Mouse (Mus musculus) forebrain, embryonic 14.5 days (tissue): Measurements from ENCODE around the gene Sec11a. TPM values are rescaled to one million over a fixed set of nuclear protein-coding genes. Genes with fewer than 3 reads are reported as not detected.
"Not testable (repeated sequence)": the region's sequence is repeated elsewhere in the genome, so short reads cannot be mapped to it uniquely, and the experiment has no call there.

Experiments used
- ATAC-seq: fragments of 200-750 bp; cut with Nextera tagmentation; 2 replicates; pipeline ENCODE4 v1.8.0; 2017; ENCODE audit warnings: mild to moderate bottlenecking, moderate library complexity
- DNase-seq: peaks from one replicate; pipeline ENCODE4 v3.0.0-alpha.2; 2015; ENCODE audit warnings: low spot score
- H3K27ac ChIP-seq: fragments of 300-500 bp; sonication (generic); 2 replicates; pipeline ENCODE4 v1.5.1; 2014; ENCODE audit warnings: low read depth, mild to moderate bottlenecking, control low read depth, low read length, moderate library complexity
- H3K27me3 ChIP-seq: fragments of 300-500 bp; sonication (generic); replicated peaks from 2 replicates; pipeline ENCODE4 v1.6.1; 2014; ENCODE audit warnings: low read length, control low read depth, mixed read lengths; ENCODE audit not compliant: control insufficient read depth, insufficient read depth
- H3K36me3 ChIP-seq: fragments of 300-500 bp; sonication (generic); 2 replicates; pipeline ENCODE4 v1.6.1; 2014; ENCODE audit warnings: low read length, control low read depth; ENCODE audit not compliant: control insufficient read depth, insufficient read depth
- H3K4me1 ChIP-seq: fragments of 300-500 bp; sonication (generic); 2 replicates; pipeline ENCODE4 v1.6.1; 2014; ENCODE audit warnings: antibody characterized with exemption, low read length, control low read depth; ENCODE audit not compliant: control insufficient read depth, insufficient read depth
- H3K4me2 ChIP-seq: fragments of 300-500 bp; sonication (generic); 2 replicates; pipeline ENCODE4 v1.6.1; 2014; ENCODE audit warnings: mild to moderate bottlenecking, control low read depth, low read length
- H3K4me3 ChIP-seq: fragments of 300-500 bp; sonication (generic); 2 replicates; pipeline ENCODE4 v1.5.1; 2014; ENCODE audit warnings: low read depth, low read length, control low read depth
- H3K9ac ChIP-seq: fragments of 300-500 bp; sonication (generic); 2 replicates; pipeline ENCODE4 v1.6.1; 2014; ENCODE audit warnings: mild to moderate bottlenecking, low read length, control low read depth, moderate library complexity
- H3K9me3 ChIP-seq: fragments of 300-500 bp; sonication (generic); replicated peaks from 2 replicates; pipeline ENCODE4 v1.6.1; 2016; ENCODE audit warnings: low read length, control low read depth, mixed read lengths; ENCODE audit not compliant: control insufficient read depth
- WGBS: fragments of 180-500 bp; shearing (Covaris S2); extraction: QIAGEN DNeasy Blood & Tissue Kit; methylation state at CpG from one replicate; pipeline ENCODE4 v1.1.7; 2014; 5-methylcytosine and 5-hydroxymethylcytosine counted together
- polyA plus RNA-seq: library from polyadenylated mRNA; unstranded; fragments of >200 nt; fragmentation: Nextera tagmentation; extraction: Ambion mirVana; gene quantifications from 2 replicates; pipeline ENCODE4 v1.2.1, GENCODE M21; 2014

The Sec11a gene
- polyA plus RNA-seq, 1 experiment from 2014 or later = 149 TPM

DNA sequence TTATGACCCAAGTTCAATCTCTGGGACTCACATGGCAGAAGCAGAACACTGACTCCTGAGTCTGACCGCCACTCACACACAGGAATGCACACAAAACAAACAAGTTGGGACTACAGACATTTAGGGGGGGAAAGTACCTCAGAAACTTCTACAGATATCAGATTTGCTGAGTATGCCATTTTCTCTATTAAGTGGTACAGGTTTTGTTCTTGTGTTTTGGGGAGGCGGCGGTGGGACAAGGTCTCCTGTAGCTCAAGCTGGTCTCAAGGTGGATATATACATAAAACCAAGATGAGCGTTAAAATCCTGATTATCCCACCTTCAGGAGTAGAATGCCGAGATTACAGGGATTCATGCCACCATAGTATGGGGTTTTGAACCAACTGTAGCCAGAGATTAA is 44.0 kb upstream of the Sec11a start:
- no peak overlapping the region for H3K4me3 ChIP-seq

GRCm38 (mm10) chr7:80990276-80990675 is 42.7 kb upstream of the Sec11a start:
- Histone ChIP-seq H3K4me2 (no peak overlapping the region), H3K36me3 (no peaks in the 10 kb centered on the region), H3K27me3 (no peaks in the 10 kb centered on the region), H3K9ac (no peak overlapping the region), H3K4me1 (peaks cover 7% of the 10 kb centered on the region), H3K4me3 (no peak overlapping the region), H3K27ac (no peak overlapping the region), H3K9me3 (no peaks in the 10 kb centered on the region)
- DNase-seq = no peak
- 95% methylated on average over 6 of the region's 6 CpGs for WGBS
- ATAC-seq = no peak

More for the DNA sequence above, 44.0 kb upstream of the Sec11a start:
- 95% methylated on average over 5 of the region's 5 CpGs for WGBS
- Histone ChIP-seq H3K4me2 (peak overlapping the region; percentile 68; the same call in 1 of the 2 replicates), H3K9me3 (no peaks in the 10 kb centered on the region), H3K27ac (no peak overlapping the region), H3K27me3 (no peaks in the 10 kb centered on the region), H3K4me1 (peaks cover 11% of the 10 kb centered on the region), H3K9ac (no peak overlapping the region), H3K36me3 (no peaks in the 10 kb centered on the region)
- DNase-seq (no peak), ATAC-seq (no peak)

DNA sequence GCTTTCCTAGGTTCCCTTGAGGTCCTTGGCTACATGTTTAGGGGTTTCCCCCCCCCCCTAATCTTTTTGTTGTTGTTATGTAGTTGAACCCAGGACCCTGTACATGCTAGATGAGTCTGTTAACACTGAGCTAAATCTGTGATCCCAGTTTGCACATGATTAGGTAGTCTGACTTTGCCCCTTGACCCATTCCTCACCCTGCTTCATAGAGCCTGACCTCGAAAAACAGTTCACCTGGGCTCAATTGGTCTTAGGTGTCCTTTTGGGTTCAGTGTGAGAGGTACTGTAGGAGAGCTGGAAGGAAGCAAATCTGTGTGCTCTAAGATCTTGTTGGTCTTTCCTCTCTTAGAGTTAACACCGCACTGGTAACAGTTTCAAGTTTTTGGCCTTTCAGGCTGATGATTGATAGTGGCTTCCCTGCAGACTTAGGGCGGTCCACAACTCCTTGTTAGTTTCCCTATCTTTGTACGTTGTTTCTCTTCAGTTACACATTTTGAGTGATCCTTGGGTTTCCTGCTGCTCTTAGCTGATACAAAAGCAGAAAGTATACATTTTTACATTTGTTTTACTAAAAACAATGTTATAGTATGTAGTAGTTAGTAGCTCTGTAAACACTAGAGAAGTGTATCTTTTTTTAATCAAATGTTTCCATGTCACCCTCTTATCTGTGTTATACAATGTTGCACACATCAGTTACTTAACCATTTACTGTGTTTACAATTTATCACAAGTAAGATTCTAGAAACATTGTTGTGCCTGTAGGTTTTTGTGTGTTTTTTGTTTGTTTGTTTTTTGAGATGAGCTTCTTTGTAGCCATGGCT is 40.4 kb upstream of the Sec11a start:
- no peak for DNase-seq
- no peak for ATAC-seq
- H3K4me3 ChIP-seq = no peak overlapping the region
- no peaks in the 10 kb centered on the region; the same call in 1 of the 2 replicates for H3K4me1 ChIP-seq
- H3K4me2 ChIP-seq = no peak overlapping the region
- H3K27me3 ChIP-seq = no peaks in the 10 kb centered on the region
- 95% methylated on average over 4 of the region's 4 CpGs for WGBS
- H3K9me3 ChIP-seq = no peaks in the 10 kb centered on the region
- H3K9ac ChIP-seq = no peak overlapping the region
- H3K36me3 ChIP-seq = no peaks in the 10 kb centered on the region
- H3K27ac ChIP-seq = no peak overlapping the region

GRCm38 (mm10) chr7:80986458-80987187 is 39.0 kb upstream of the Sec11a start:
- Histone ChIP-seq H3K4me2 (no peak overlapping the region), H3K27ac (no peak overlapping the region), H3K36me3 (no peaks in the 10 kb centered on the region), H3K4me3 (no peak overlapping the region), H3K9me3 (no peaks in the 10 kb centered on the region), H3K27me3 (no peaks in the 10 kb centered on the region), H3K4me1 (no peaks in the 10 kb centered on the region; the same call in 1 of the 2 replicates), H3K9ac (no peak overlapping the region)
- 54% methylated on average over 6 of the region's 6 CpGs for WGBS
- DNase-seq = no peak
- no peak for ATAC-seq

DNA sequence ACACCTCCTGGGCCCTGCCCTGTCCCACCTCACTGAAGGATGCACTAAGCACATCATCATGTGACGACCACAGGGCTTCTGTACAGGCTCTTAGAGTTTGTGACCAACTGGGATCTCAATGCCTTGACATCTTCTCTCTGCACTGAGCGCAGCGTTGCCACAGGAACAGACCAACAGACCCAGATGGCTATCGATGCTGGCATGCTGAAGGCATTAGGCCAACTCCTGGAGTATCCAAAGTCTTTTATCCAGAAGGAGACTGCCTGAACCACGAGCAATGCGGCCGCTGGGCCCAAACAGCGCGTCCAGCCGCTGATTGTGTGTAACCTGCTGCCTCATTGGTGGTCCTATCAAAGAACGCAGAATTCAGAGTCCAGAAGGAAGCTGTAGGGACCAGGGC is 33.0 kb upstream of the Sec11a start:
- Histone ChIP-seq H3K4me3 (no peak overlapping the region), H3K4me2 (no peak overlapping the region), H3K27ac (no peak overlapping the region), H3K36me3 (no peaks in the 10 kb centered on the region), H3K9me3 (no peaks in the 10 kb centered on the region), H3K9ac (no peak overlapping the region), H3K4me1 (no peaks in the 10 kb centered on the region), H3K27me3 (no peaks in the 10 kb centered on the region)
- 86% methylated on average over 11 of the region's 11 CpGs for WGBS
- DNase-seq = no peak
- no peak for ATAC-seq

DNA sequence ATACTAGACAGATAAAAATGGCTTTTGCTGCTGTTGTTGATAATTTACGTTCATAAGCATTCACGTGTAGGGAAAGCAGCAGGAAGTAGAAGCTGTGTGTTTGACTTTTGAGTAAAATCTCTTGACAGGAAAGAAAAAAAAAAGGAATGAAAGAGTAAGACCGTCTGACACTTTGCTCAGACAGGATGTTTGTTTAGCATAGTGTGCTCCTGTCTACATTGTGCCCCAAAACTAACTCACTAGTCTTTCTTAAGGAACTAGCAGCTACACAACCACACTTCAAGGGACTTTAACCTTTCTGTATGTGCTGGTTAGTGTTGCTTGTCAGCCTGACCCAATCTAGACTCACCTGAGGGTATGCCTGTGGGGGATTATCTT is 26.0 kb upstream of the Sec11a start:
- H3K36me3 ChIP-seq, H3K4me2 ChIP-seq, H3K9me3 ChIP-seq, DNase-seq, H3K4me1 ChIP-seq, H3K27me3 ChIP-seq, ATAC-seq, H3K27ac ChIP-seq, H3K9ac ChIP-seq, H3K4me3 ChIP-seq: not testable (repeated sequence)
- 80% methylated on average over 3 of the region's 3 CpGs for WGBS

DNA sequence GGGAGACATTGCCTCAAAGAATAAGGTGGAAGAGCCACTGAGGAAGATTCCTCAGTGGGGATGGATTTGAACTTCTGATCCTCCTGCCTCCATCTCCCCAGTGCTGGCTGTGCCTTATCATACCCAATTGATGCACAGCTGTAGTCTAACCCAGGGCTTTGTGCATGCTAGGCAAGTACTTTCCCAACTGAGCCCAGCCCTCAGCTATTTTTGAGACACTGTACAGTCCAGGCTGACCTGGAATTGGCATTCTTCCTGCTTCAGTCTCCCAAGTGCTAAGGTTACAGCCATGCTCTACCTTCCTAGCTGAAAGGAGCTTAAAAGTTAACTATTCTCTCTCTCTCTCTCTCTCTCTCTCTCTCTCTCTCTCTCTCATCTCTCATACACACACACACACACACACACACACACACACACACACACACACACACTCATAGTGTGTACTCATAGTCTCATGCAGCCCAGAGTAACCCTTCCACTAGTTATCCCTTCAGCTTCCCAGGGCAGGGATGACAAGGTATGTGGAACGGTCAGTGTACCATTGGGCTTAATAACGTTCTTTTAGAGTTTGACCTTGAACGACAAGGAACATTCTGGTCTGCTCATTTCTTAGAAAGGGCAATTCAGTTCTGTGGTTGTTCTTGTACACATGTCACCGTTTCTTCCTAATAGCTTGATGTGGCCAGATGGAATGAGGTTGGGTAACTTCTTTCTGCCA is 25.5 kb upstream of the Sec11a start:
- ATAC-seq, DNase-seq, H3K36me3 ChIP-seq, H3K9ac ChIP-seq, H3K27ac ChIP-seq, H3K27me3 ChIP-seq, H3K4me2 ChIP-seq, H3K4me1 ChIP-seq, H3K4me3 ChIP-seq, H3K9me3 ChIP-seq: not testable (repeated sequence)
- WGBS = 94% methylated on average over 4 of the region's 4 CpGs

GRCm38 (mm10) chr7:80972082-80972481 is 24.5 kb upstream of the Sec11a start:
- H3K4me3 ChIP-seq = no peak overlapping the region
- no peaks in the 10 kb centered on the region for H3K9me3 ChIP-seq
- H3K9ac ChIP-seq = no peak overlapping the region
- no peak overlapping the region for H3K27ac ChIP-seq
- H3K36me3 ChIP-seq = no peaks in the 10 kb centered on the region
- H3K27me3 ChIP-seq = no peaks in the 10 kb centered on the region
- 86% methylated on average over 5 of the region's 5 CpGs for WGBS
- no peaks in the 10 kb centered on the region for H3K4me1 ChIP-seq
- no peak for ATAC-seq
- DNase-seq = no peak
- H3K4me2 ChIP-seq = no peak overlapping the region
